Mouse (Mus musculus): ENCODE data around the gene Auh. TPM values are rescaled to one million over a fixed set of nuclear protein-coding genes. Genes with fewer than 3 reads are reported as not detected.

Auh gene
- polyA plus RNA-seq, 1 experiment from 2014 or later, result 35.0 TPM

DNA sequence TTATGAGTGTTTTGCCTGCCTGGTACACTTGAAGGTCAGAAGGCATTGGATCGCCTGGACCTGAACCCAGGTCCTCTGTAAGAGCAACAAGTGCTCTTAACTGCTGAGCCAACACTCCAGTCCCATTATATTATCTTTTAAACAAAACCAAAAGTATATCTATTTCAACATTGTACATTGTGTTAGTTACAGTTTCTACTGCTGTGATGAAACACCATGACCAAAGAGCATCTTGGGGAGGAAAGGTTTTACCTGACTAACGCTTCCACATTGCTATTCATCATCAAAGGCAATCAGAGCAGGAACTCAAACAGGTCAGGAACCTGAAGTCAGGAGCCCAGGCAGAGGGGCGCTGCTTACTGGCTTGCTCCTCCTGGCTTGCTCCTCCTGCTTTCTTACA, 43.1 kb upstream of the Auh start:
- no peaks in the 10 kb centered on the region for H3K27me3 ChIP-seq (ENCODE audit: control insufficient read depth, insufficient read depth, low read length)
- H3K9me3 ChIP-seq (ENCODE audit: control insufficient read depth, low read length), result no peaks in the 10 kb centered on the region
- H3K4me2 ChIP-seq (ENCODE audit: low read depth), result no peak overlapping the region
- 92% methylated on average over 3 of the region's 3 CpGs for WGBS
- no peak overlapping the region for H3K4me3 ChIP-seq (ENCODE audit: low read depth, low read length)
- ATAC-seq (ENCODE audit: insufficient read depth, low FRiP score, low TSS enrichment) (no peak), DNase-seq (ENCODE audit: low spot score) (no peak)
- H3K27ac ChIP-seq (ENCODE audit: low read depth, low read length), result no peak overlapping the region
- H3K36me3 ChIP-seq (ENCODE audit: control insufficient read depth, insufficient read depth, low read length), result peaks cover 5% of the 10 kb centered on the region
- peaks cover 21% of the 10 kb centered on the region; the same call in 1 of the 2 replicates for H3K4me1 ChIP-seq (ENCODE audit: control insufficient read depth, insufficient read depth, low read length)
- H3K9ac ChIP-seq (ENCODE audit: low read length), result no peak overlapping the region

DNA sequence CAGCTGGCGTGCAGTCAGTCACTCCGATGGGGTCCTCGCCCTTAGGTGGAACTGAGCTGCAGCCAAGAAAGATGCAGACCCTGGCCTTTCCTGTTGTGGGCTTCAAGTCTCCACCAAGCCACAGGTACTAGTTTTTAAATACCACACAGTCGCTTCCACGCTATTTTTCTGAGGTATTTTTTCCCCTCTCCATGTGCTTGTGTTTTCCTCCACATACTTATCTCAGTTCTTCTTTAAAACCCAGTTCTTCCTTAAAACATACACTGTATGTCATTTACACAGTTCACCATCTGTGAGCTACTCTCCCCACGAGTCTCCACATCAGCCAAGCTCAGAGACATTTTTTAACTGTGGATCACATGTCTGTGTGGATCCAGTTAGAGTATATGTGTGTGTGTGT, 41.4 kb upstream of the Auh start:
- no peak overlapping the region for H3K4me3 ChIP-seq (ENCODE audit: low read depth, low read length)
- DNase-seq (ENCODE audit: low spot score) (no peak), ATAC-seq (ENCODE audit: insufficient read depth, low FRiP score, low TSS enrichment) (no peak)
- no peak overlapping the region for H3K9ac ChIP-seq (ENCODE audit: low read length)
- no peak overlapping the region for H3K4me2 ChIP-seq (ENCODE audit: low read depth)
- no peaks in the 10 kb centered on the region for H3K27me3 ChIP-seq (ENCODE audit: control insufficient read depth, insufficient read depth, low read length)
- H3K4me1 ChIP-seq (ENCODE audit: control insufficient read depth, insufficient read depth, low read length), result peaks cover 8% of the 10 kb centered on the region; the same call in 1 of the 2 replicates
- H3K36me3 ChIP-seq (ENCODE audit: control insufficient read depth, insufficient read depth, low read length), result peaks cover 12% of the 10 kb centered on the region
- H3K27ac ChIP-seq (ENCODE audit: low read depth, low read length), result no peak overlapping the region
- WGBS, result 87% methylated on average over 6 of the region's 6 CpGs
- no peaks in the 10 kb centered on the region for H3K9me3 ChIP-seq (ENCODE audit: control insufficient read depth, low read length)

DNA sequence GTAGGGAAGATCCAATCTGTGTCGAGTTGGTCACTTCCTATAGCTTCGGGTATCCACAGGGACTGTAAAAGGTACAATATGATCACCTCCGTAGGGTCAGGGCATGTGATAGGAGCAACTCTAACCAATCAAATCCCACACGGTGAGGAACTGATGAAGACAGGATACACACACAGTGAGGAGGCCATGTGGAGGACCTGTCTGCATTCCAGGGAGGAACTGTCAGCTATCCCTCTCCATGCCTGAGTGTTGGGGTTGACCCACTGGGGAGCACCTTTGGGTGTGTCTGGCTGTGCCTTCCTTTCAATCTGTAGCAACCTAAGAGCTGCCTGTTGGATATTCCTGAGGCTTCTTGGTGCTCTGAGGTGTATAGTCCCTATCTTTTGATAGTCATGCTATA, 33.4 kb upstream of the Auh start:
- peaks cover 10% of the 10 kb centered on the region for H3K36me3 ChIP-seq (ENCODE audit: control insufficient read depth, insufficient read depth, low read length)
- no peak for DNase-seq (ENCODE audit: low spot score)
- no peak overlapping the region for H3K4me2 ChIP-seq (ENCODE audit: low read depth)
- no peaks in the 10 kb centered on the region for H3K4me1 ChIP-seq (ENCODE audit: control insufficient read depth, insufficient read depth, low read length)
- H3K4me3 ChIP-seq (ENCODE audit: low read depth, low read length), result no peak overlapping the region
- H3K9me3 ChIP-seq (ENCODE audit: control insufficient read depth, low read length), result no peaks in the 10 kb centered on the region
- H3K9ac ChIP-seq (ENCODE audit: low read length), result no peak overlapping the region
- H3K27me3 ChIP-seq (ENCODE audit: control insufficient read depth, insufficient read depth, low read length), result no peaks in the 10 kb centered on the region
- H3K27ac ChIP-seq (ENCODE audit: low read depth, low read length), result no peak overlapping the region
- no peak for ATAC-seq (ENCODE audit: insufficient read depth, low FRiP score, low TSS enrichment)
- WGBS, result 92% methylated on average over 4 of the region's 4 CpGs

DNA sequence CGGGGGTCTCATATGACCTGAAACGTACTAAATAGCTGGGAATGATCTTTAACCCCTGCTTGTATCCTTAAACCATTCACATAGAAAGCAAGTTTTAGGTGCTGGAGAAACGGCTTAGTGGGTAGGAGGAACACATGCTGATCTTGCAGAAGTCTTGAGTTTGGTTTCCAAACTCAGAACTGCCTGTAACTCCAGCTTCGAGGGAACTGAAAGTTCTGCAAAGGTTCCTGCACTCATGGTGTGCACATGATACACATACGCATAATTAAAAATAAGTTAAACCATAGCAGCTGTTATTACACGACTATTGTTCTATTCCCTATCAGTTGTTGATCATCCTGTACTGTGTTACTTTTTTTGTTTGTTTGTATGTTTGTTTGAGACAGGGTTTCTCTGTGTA, 32.9 kb upstream of the Auh start:
- no peak for DNase-seq (ENCODE audit: low spot score)
- 93% methylated on average over 6 of the region's 6 CpGs for WGBS
- Histone ChIP-seq H3K9me3 (ENCODE audit: control insufficient read depth, low read length) (no peaks in the 10 kb centered on the region), H3K27ac (ENCODE audit: low read depth, low read length) (no peak overlapping the region), H3K4me2 (ENCODE audit: low read depth) (no peak overlapping the region), H3K27me3 (ENCODE audit: control insufficient read depth, insufficient read depth, low read length) (no peaks in the 10 kb centered on the region), H3K4me3 (ENCODE audit: low read depth, low read length) (no peak overlapping the region), H3K36me3 (ENCODE audit: control insufficient read depth, insufficient read depth, low read length) (peaks cover 6% of the 10 kb centered on the region), H3K9ac (ENCODE audit: low read length) (no peak overlapping the region), H3K4me1 (ENCODE audit: control insufficient read depth, insufficient read depth, low read length) (no peaks in the 10 kb centered on the region)
- no peak for ATAC-seq (ENCODE audit: insufficient read depth, low FRiP score, low TSS enrichment)

DNA sequence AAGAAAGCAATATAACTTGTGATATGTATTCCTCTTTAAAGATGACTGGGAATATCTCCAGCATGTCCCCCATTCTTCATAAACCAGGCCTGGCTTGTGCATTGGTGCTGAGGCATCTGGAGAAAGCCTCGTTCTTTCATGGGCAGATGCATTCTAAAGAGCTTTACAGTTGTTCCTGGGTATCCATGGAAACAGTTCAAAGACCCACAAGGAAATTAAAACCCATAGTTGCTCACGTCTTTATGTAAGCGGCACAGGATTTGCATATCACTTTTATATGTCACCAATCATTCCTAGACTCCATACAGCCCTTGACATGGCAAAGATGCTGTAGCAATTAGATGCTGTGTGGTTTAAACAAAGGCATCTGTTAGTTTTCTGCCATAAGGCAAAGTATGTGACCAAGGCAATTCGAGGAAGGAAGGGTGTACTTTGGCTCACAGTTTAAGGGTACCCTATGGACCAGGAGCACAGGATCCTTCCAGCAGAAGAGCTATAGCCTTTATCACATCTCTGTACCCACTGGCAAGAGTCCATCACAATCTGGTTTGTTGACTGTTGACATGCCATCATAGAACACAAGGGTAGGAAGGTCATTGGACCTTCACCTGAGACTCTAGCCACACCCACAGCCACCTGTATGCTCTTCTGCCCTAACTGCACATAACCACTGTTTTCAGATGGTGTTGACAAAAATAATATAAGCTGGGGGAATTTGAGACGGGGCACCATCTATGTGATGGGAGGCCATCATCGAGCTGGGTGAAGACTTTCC, 24.5 kb upstream of the Auh start:
- 77% methylated on average over 6 of the region's 6 CpGs for WGBS
- H3K4me2 ChIP-seq (ENCODE audit: low read depth), result no peak overlapping the region
- no peaks in the 10 kb centered on the region for H3K27me3 ChIP-seq (ENCODE audit: control insufficient read depth, insufficient read depth, low read length)
- no peak for ATAC-seq (ENCODE audit: insufficient read depth, low FRiP score, low TSS enrichment)
- H3K4me3 ChIP-seq (ENCODE audit: low read depth, low read length), result no peak overlapping the region
- H3K4me1 ChIP-seq (ENCODE audit: control insufficient read depth, insufficient read depth, low read length), result no peaks in the 10 kb centered on the region
- no peak for DNase-seq (ENCODE audit: low spot score)
- H3K36me3 ChIP-seq (ENCODE audit: control insufficient read depth, insufficient read depth, low read length), result no peaks in the 10 kb centered on the region
- no peak overlapping the region for H3K27ac ChIP-seq (ENCODE audit: low read depth, low read length)
- H3K9me3 ChIP-seq (ENCODE audit: control insufficient read depth, low read length), result no peaks in the 10 kb centered on the region
- no peak overlapping the region for H3K9ac ChIP-seq (ENCODE audit: low read length)

DNA sequence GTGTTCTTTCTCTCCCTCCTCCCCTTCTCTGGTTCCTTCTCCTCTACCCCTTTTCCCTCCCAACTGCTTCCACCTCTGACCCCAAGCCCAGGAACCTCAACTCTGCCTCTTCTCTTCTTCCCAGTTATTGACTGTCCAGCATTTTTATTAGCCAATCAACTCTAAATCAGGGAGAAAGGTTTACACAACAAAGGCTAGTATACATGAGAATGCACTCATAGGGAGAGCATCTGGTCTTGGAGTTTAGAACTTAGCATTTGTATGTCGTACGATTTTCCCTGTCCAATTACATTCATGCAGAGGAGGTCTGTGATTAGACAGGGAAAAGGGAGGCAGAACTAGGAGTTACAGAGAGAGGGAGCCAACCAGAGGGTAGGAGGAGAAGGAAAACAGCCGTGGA, 19.7 kb upstream of the Auh start:
- WGBS, result 74% methylated on average over 3 of the region's 3 CpGs
- no peak overlapping the region for H3K4me2 ChIP-seq (ENCODE audit: low read depth)
- H3K9me3 ChIP-seq (ENCODE audit: control insufficient read depth, low read length), result no peaks in the 10 kb centered on the region
- no peaks in the 10 kb centered on the region for H3K27me3 ChIP-seq (ENCODE audit: control insufficient read depth, insufficient read depth, low read length)
- no peak for ATAC-seq (ENCODE audit: insufficient read depth, low FRiP score, low TSS enrichment)
- no peak overlapping the region for H3K9ac ChIP-seq (ENCODE audit: low read length)
- no peaks in the 10 kb centered on the region for H3K4me1 ChIP-seq (ENCODE audit: control insufficient read depth, insufficient read depth, low read length)
- DNase-seq (ENCODE audit: low spot score), result no peak
- H3K27ac ChIP-seq (ENCODE audit: low read depth, low read length), result no peak overlapping the region
- H3K4me3 ChIP-seq (ENCODE audit: low read depth, low read length), result no peak overlapping the region
- H3K36me3 ChIP-seq (ENCODE audit: control insufficient read depth, insufficient read depth, low read length), result no peaks in the 10 kb centered on the region

DNA sequence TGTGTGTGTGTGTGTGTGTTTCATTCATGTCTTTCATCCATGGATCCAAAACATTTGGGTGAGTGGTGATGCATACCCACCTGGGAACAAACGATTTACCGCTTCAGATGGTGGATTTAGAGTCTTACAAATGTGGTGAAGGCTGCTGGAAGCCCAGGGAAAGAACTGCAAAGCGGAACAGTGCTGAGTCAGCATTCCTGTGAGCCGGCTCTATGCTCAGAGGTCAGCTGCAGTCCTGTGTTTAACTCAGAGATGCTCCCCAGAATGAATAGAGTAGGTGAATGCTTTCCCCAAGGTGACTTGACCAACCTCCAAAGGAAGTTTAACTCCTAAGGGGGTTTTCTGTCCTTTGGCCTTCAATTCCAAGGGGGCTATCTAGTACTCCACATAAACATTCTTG, 18.1 kb upstream of the Auh start:
- Histone ChIP-seq H3K27ac (ENCODE audit: low read depth, low read length) (no peak overlapping the region), H3K4me2 (ENCODE audit: low read depth) (no peak overlapping the region), H3K36me3 (ENCODE audit: control insufficient read depth, insufficient read depth, low read length) (no peaks in the 10 kb centered on the region), H3K9ac (ENCODE audit: low read length) (no peak overlapping the region), H3K27me3 (ENCODE audit: control insufficient read depth, insufficient read depth, low read length) (no peaks in the 10 kb centered on the region), H3K4me1 (ENCODE audit: control insufficient read depth, insufficient read depth, low read length) (no peaks in the 10 kb centered on the region), H3K9me3 (ENCODE audit: control insufficient read depth, low read length) (no peaks in the 10 kb centered on the region), H3K4me3 (ENCODE audit: low read depth, low read length) (no peak overlapping the region)
- 85% methylated on average over 4 of the region's 4 CpGs for WGBS
- ATAC-seq (ENCODE audit: insufficient read depth, low FRiP score, low TSS enrichment) (no peak), DNase-seq (ENCODE audit: low spot score) (no peak)

DNA sequence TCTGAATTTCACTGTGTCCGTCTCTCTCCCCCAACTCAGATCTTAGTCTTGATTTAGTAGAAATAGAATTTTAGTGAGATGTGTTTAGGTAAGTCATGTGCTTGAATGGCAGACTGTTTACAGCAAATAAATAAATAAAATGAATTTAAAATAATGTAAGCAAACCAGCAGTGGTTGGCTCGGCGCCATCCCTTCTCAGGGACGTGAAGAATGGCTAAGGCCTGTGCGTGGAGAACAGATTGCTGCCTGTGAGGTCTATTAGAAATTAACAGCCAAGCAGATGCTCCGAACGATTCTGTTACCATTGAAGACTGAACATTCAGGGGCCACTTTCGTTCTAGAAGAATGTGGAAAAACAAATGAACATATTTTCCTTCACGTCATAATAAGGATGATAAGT, 16.3 kb upstream of the Auh start:
- DNase-seq (ENCODE audit: low spot score), result no peak
- no peak overlapping the region for H3K27ac ChIP-seq (ENCODE audit: low read depth, low read length)
- H3K4me3 ChIP-seq (ENCODE audit: low read depth, low read length), result no peak overlapping the region
- no peak overlapping the region for H3K4me2 ChIP-seq (ENCODE audit: low read depth)
- no peak for ATAC-seq (ENCODE audit: insufficient read depth, low FRiP score, low TSS enrichment)
- H3K27me3 ChIP-seq (ENCODE audit: control insufficient read depth, insufficient read depth, low read length), result no peaks in the 10 kb centered on the region
- H3K9me3 ChIP-seq (ENCODE audit: control insufficient read depth, low read length), result no peaks in the 10 kb centered on the region
- H3K9ac ChIP-seq (ENCODE audit: low read length), result no peak overlapping the region
- no peaks in the 10 kb centered on the region for H3K36me3 ChIP-seq (ENCODE audit: control insufficient read depth, insufficient read depth, low read length)
- no peaks in the 10 kb centered on the region for H3K4me1 ChIP-seq (ENCODE audit: control insufficient read depth, insufficient read depth, low read length)
- WGBS, result 85% methylated on average over 9 of the region's 9 CpGs

DNA sequence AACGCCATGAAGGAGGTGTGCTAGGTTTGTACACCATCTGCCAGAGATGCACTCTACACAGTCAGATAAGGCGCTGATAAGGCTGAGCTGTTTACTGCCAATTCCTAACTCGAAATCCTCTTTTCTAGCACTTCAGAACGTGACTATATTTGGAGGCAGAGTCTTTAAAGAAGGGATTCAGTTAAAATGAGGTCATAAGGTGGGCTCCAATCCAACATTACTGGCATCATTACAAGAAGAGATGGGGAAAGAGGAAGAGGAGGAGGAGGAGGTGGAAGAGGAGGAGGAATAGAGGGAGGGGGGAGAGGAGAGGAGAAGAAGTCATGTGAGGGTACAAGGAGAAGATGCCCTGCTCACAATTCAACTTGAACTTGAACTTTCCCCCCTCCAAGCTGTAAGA, 14.6 kb upstream of the Auh start:
- Histone ChIP-seq H3K4me1 (ENCODE audit: control insufficient read depth, insufficient read depth, low read length) (no peaks in the 10 kb centered on the region), H3K9ac (ENCODE audit: low read length) (no peak overlapping the region), H3K27me3 (ENCODE audit: control insufficient read depth, insufficient read depth, low read length) (no peaks in the 10 kb centered on the region), H3K4me2 (ENCODE audit: low read depth) (no peak overlapping the region), H3K36me3 (ENCODE audit: control insufficient read depth, insufficient read depth, low read length) (no peaks in the 10 kb centered on the region), H3K9me3 (ENCODE audit: control insufficient read depth, low read length) (no peaks in the 10 kb centered on the region), H3K27ac (ENCODE audit: low read depth, low read length) (no peak overlapping the region), H3K4me3 (ENCODE audit: low read depth, low read length) (no peak overlapping the region)
- 80% methylated on average over 4 of the region's 4 CpGs for WGBS
- DNase-seq (ENCODE audit: low spot score) (no peak), ATAC-seq (ENCODE audit: insufficient read depth, low FRiP score, low TSS enrichment) (no peak)

Data from neural tube, embryonic 11.5 days (tissue).